Mouse (Mus musculus) Patski (cell line): Measurements from ENCODE around the gene BC052040. TPM values are rescaled to one million over a fixed set of nuclear protein-coding genes. Genes with fewer than 3 reads are reported as not detected.

Experiments
- ATAC-seq: fragments of 100-300 bp; one replicate; pipeline ENCODE4 v1.8.0; 2021
- CTCF ChIA-PET: fragments of 350-600 bp; sonication (Branson Sonifier 250); formaldehyde crosslinking; loops from one replicate; lab custom pipeline; 2022; ENCODE audit warnings: inconsistent platforms; lab: Charles Lee
- POLR2A ChIA-PET: fragments of 350-600 bp; sonication (Branson Sonifier 250); formaldehyde crosslinking; loops from one replicate; lab custom pipeline; 2022; ENCODE audit warnings: antibody characterized with exemption, inconsistent platforms; lab: Charles Lee
- DNase-seq: peaks from one replicate; pipeline ENCODE4 v3.0.0-alpha.2; 2011; ENCODE audit warnings: low read depth, low spot score
- H3K27me3 ChIP-seq: fragments of 371-371 bp; one replicate; pipeline ENCODE4 v1.5.1; 2021
- CTCF ChIP-seq: fragments of 100-300 bp; IDR thresholded peaks from one replicate; pipeline ENCODE4 v1.5.1; 2021
- in situ Hi-C: fragments of 300-500 bp; cut with MboI; formaldehyde crosslinking; loops from 3 replicates; pipeline ENCODE4 v1.11.1; 2018; ENCODE audit warnings: low pct_unique_long_range_greater_than_20kb, mixed read lengths
- polyA plus RNA-seq: library from polyadenylated mRNA; unstranded; gene quantifications from one replicate; pipeline ENCODE4 v1.2.3, GENCODE M21; 2021

Gene BC052040
- polyA plus RNA-seq, 1 experiment from 2014 or later = 14.8 TPM

DNA sequence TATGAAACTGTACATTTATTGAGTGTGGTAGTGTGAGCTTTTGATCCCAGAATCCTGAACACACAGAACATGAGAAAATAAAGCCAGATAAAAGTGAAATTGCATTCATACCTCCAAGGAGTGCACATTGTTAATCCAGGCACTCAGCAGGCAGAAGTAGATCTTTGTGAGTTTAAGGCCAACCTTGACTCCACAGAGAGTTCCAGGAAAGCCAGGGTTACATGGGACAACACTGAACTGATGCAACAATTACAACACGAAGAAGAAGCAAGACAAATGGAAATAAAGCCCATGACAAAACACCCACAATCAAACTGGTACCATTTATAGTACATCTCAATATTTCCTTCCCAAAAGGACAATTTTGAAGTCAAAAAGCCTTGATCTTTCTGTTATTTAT lies 9.5 kb upstream of the BC052040 start:
- ChIA-PET CTCF (no interaction called here), POLR2A (no interaction called here)
- ATAC-seq = no peak
- TF ChIP-seq CTCF = no peak
- no peak for DNase-seq
- in situ Hi-C loops = no loop called here
- H3K27me3 ChIP-seq = no peaks in the 10 kb centered on the region

DNA sequence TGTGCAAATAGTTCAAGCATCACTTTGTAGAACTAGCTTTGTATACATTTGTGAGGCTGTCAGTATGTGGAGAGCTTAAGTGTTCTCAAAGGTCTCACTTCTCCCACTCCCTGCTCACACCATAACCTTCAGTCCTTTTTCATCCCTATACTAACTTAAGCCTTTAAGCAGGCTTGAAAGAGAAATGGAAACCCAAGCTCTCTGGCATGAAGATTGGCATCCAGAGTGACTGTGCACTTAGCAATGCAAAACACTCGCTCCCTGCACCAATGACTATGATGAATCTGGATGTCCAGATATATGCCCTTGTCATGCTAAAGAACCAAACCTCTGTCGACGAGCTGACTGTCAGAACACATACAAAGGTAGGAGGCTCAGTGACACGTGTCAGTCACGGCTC lies 6.7 kb upstream of the BC052040 start:
- TF ChIP-seq CTCF = no peak
- POLR2A ChIA-PET = no interaction called here
- peak; percentile 90 for ATAC-seq
- in situ Hi-C loops = no loop called here
- H3K27me3 ChIP-seq = no peaks in the 10 kb centered on the region
- DNase-seq = no peak
- CTCF ChIA-PET = interaction anchor here (1.2 kb wide), 1 partner anchor 14 kb away, joined by 3 read pairs; no protein-coding TSS in a partner anchor

DNA sequence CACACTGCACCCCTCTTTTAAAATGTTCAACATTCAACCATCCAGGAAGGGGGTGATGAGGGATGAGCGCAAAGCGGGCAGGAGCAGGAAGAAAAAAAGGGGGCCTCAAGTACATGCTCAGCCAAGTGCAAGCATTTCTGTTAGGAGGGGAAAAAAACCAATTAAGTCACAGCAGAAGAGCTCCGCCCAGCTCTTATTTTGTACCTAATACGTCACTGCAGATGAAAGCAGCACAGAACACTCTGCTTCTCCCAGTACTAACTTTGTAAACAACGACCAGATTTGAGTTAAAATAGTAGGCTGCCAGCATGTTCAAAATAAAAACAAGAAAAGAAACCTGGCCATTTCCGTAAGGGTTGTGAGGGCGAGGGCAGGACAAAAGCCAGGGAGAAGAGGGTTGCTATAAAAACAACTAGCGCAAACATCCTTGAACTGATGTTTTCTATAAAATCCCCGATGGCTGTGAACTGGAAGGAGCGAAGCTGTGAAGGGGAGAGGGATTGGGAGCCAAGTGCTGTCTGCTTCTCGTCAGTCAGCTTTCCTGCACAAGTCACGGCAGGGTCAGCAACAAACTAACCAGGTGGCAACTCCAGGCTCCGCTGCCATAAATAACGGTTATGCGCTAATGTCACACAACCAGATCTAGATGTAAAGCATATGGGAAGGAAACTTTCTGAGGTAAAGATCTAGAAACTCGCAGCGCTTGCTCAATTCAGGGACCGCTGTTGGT lies 2.2 kb upstream of the BC052040 start:
- POLR2A ChIA-PET = no interaction called here
- TF ChIP-seq CTCF = no peak
- ATAC-seq = no peak
- no peaks in the 10 kb centered on the region for H3K27me3 ChIP-seq
- in situ Hi-C loops = no loop called here
- no peak for DNase-seq
- CTCF ChIA-PET = no interaction called here

DNA sequence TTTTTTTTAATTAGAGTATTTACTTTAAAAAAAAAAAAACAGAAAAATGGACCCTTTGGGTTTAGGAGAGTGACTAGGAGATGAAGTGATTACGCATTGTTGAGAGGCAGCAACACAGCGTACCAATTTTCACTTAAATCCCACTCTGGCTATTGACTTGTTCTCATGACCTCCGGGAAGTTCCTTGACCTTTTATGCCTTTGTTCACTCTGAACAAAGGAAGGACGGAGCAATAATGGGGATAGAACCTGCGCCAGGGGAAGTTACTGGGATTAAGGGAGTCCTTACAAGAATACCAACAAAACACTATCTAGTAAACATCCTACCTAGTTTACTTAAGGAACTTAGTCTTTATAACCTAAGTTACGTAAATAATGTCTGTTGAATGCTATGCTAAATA lies 1.5 kb upstream of the BC052040 start:
- DNase-seq = no peak
- no peak for ATAC-seq
- ChIA-PET CTCF (no interaction called here), POLR2A (no interaction called here)
- no peak for TF ChIP-seq CTCF
- in situ Hi-C loops = no loop called here
- H3K27me3 ChIP-seq = no peaks in the 10 kb centered on the region

DNA sequence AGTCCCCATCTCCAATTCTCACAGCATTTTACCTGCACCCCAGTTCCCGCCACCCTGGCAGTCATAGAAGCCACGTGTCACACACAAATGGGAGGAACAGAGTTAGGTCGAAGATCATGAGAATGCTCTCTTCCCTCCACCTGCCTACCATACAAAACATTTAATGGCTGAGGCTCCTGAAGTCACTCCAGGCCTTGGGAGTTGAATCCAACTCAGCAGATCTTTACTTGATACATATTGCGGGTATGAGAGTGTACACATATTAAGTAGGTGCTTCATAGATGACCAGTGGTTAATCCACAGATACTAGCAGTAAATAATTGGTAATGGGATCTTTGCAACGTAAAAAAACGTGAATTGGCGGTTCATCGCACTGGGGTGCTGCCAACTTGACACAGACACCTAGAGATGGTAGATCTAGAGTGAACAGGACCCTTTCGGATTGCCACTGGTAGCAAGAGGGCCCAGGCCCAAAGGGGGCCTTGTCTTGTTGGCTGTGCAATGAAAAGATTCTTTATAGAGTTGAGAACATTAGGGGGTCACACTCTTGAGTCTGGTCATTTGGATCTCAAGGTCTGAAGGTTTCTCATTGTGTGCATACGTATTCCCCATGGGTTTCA lies 583 bp downstream of the BC052040 start:
- DNase-seq (no peak), ATAC-seq (peak; percentile 24)
- TF ChIP-seq CTCF = no peak
- H3K27me3 ChIP-seq = no peaks in the 10 kb centered on the region
- ChIA-PET POLR2A (no interaction called here), CTCF (interaction anchor here (0.8 kb wide), 1 partner anchor 15 kb away, joined by 3 read pairs; no protein-coding TSS in a partner anchor)
- in situ Hi-C loops = no loop called here

DNA sequence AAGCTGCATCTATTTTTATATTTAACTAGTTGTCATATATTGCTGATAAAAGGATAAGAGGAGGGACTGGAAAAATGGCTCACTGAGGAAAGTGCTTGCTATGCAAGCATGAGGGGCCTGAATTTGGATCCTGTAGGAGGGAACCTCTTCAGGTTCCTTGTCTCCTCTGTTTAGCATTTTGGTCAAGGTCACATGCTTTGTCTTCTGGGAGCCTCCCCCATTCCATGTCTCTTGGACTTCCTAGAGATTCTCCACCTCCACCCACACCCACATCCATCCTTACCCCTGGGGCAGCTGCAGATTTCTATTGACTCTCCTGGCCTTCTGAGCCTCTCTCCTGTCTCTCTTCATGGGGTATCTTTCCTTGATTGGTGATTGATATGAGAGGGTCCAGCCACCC lies 2.3 kb downstream of the BC052040 start:
- TF ChIP-seq CTCF = no peak
- no peak for DNase-seq
- in situ Hi-C loops = no loop called here
- H3K27me3 ChIP-seq = no peaks in the 10 kb centered on the region
- ChIA-PET CTCF (no interaction called here), POLR2A (no interaction called here)
- ATAC-seq = no peak

DNA sequence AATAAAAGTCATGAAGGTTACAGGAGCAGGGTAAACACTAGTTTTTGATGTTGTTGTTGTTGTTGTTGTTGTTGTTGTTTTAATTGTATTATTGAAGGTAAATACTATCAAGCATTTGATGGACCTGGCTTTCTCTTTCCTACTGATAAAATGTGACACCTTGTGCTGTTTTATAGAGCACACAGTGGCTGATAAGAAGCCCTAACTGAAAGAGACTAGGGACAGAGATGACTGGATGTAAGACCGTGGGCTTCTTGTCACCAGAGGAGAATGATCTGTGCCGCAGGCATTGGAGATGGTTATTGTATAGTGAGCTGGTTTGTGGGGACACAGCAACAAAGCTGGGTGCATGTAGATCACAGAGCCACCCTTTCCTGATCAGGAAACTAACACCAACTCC lies 9.1 kb downstream of the BC052040 start:
- no peak for DNase-seq
- no peaks in the 10 kb centered on the region for H3K27me3 ChIP-seq
- TF ChIP-seq CTCF = no peak
- ChIA-PET POLR2A (no interaction called here), CTCF (no interaction called here)
- in situ Hi-C loops = no loop called here
- ATAC-seq = no peak

DNA sequence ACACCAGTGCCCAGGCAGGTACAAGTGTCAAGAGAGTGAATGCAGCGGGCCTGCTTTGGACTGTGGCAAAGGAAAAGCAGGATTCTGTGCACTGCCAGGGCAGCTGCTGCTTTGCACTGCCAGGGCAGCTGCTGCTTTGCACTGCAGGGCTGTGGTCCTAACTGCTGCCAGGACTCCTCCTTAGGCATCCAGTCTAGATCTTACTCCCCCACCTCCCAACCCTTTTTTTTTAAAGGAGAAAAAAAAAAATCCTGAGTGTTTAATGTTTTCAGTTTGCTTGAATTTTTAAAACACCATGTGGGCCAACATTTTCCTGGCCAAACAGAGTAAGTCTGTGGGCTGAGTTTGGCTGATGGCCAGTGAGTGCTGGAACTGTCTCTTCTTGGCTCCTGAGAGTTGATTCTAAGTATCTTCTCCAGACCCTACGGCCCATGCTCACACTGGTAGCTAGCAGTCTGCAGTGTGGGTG lies 11.2 kb downstream of the BC052040 start:
- TF ChIP-seq CTCF = no peak
- no peak for DNase-seq
- in situ Hi-C loops = no loop called here
- POLR2A ChIA-PET = no interaction called here
- CTCF ChIA-PET = interaction anchor here (1.9 kb wide), 1 partner anchor 9 kb away, joined by 6 read pairs; no protein-coding TSS in a partner anchor
- ATAC-seq = no peak
- H3K27me3 ChIP-seq = no peaks in the 10 kb centered on the region

DNA sequence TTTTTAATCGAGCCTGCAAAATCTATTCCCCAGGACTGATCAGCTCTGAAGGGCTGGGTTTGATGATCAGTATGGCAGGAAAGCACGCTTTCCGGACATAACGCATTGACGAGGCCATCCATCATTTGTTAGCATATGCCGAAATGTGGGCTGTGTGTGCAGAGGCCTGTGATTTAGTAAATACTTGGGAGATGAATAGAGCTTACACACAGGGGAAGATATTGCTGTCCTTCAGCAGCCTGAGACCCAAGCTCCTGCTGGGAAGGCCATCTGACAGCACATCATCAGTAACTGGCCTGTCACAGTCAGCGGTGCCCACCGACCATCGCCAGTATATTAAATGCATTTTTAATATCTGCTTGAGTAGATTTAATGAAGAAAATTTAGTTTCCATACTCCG lies 15.5 kb downstream of the BC052040 start:
- POLR2A ChIA-PET = no interaction called here
- CTCF ChIA-PET = interaction anchor here (1.3 kb wide), 3 partner anchors 9 to 14 kb away, joined by 3 to 4 read pairs (median 3); no protein-coding TSS in a partner anchor
- no peaks in the 10 kb centered on the region for H3K27me3 ChIP-seq
- in situ Hi-C loops = no loop called here
- TF ChIP-seq CTCF = no peak
- DNase-seq (no peak), ATAC-seq (no peak)

DNA sequence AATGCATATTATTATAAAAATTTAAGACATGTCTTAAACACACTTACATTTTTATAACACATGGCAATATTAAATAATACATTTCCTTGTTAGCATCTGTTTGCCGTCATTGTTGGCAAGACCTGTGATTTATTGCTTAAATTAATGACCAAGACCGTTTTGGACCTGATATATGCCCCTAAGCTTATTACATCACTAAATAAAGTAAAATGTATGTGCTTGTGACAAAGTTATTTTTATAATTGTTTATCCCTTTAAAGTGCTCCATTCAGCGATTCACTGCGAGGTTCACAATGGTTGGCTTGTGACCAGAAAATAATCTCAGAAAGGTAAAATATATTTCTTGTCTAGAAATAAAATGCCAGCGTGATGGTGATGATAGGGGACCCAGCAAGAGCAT lies 16.8 kb downstream of the BC052040 start:
- ATAC-seq (no peak), DNase-seq (no peak)
- no peaks in the 10 kb centered on the region for H3K27me3 ChIP-seq
- in situ Hi-C loops = no loop called here
- TF ChIP-seq CTCF = no peak
- POLR2A ChIA-PET = no interaction called here
- CTCF ChIA-PET = no interaction called here

DNA sequence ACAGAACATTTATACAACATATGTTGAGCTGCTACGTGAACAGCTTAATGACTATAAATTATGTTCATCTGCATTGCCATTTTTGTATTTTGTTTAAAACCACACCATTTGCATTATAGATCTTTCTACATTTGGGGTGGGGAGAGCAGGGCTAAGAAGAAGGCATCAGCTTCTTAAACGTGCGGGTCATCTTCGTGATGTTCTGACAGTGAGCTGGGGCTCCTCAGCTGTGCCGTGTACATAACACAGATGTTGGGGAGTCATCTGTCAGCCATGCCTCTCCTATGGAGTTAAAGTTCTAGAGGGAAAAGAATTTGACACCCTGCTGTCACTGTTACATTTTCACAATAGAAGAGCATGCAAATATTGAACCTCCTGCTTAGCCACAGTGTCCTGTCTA lies 19.2 kb downstream of the BC052040 start:
- DNase-seq (no peak), ATAC-seq (no peak)
- in situ Hi-C loops = no loop called here
- POLR2A ChIA-PET = no interaction called here
- H3K27me3 ChIP-seq = no peaks in the 10 kb centered on the region
- CTCF ChIA-PET = interaction anchor here (0.8 kb wide), 1 partner anchor 363 kb away, joined by 3 read pairs; no protein-coding TSS in a partner anchor
- no peak for TF ChIP-seq CTCF
